In genomic region chr1:158641306-158641705, GRCm38 (mm10) we compare ENCODE assay signal across 14 mouse cellular contexts.
DNase-seq lines count a peak whose midpoint lies in the region.
"Had no signal": no experiment of that assay in that cellular context is flagged by ENCODE, and none has a peak within 500 bp of the region (broad histone marks: within the 10 kb centered on the region; RNA-seq: fewer than 3 reads in every experiment).

No protein-coding gene starts in this region.

- intact Hi-C loops in left cerebral cortex, postnatal 4 days (cut with DNase I) = no loop called here
- intact Hi-C loops in left cerebral cortex, postnatal 10 days (cut with DNase I) = no loop called here

- peak; percentile 47 for DNase-seq in left cerebral cortex, postnatal 4 days
- no peak for DNase-seq in left cerebral cortex, postnatal 10 days (ENCODE audit: extremely low spot score in 1 of 2, low spot score in 2 of 2)
- DNase-seq in cerebellum, adult 11-12 months = peak; percentile 14
- peak; percentile 32 for DNase-seq in cerebellum, adult 9-10 months
- peak; percentile 38 to 67 for DNase-seq in cerebellum, postnatal 25 days
- no peak for DNase-seq in adrenal gland, postnatal 10 days
- DNase-seq in spleen, postnatal 14 days (ENCODE audit: low spot score in 2 of 2) = no peak
- DNase-seq in urinary bladder, postnatal 14 days (ENCODE audit: low spot score) = no peak
- DNase-seq: adrenal gland, postnatal 25 days; B cell, adult 2 months; forebrain, postnatal 0 days; heart, adult 18-20 months; heart, postnatal 10 days; kidney, adult 2 months had no signal

Comparison
In these comparisons a context has a peak if more than half of its experiments do, and no peak if none do; other contexts are left out.
1. DNase-seq: peak in left cerebral cortex, postnatal 4 days (single experiment), cerebellum, adult 11-12 months (single experiment), cerebellum, adult 9-10 months (single experiment) and cerebellum, postnatal 25 days (2 of 2); none in left cerebral cortex, postnatal 10 days (0 of 2), adrenal gland, postnatal 10 days (single experiment), spleen, postnatal 14 days (0 of 2) and urinary bladder, postnatal 14 days (single experiment).